Mouse (Mus musculus): ENCODE data around the gene Ptprg.

DNA sequence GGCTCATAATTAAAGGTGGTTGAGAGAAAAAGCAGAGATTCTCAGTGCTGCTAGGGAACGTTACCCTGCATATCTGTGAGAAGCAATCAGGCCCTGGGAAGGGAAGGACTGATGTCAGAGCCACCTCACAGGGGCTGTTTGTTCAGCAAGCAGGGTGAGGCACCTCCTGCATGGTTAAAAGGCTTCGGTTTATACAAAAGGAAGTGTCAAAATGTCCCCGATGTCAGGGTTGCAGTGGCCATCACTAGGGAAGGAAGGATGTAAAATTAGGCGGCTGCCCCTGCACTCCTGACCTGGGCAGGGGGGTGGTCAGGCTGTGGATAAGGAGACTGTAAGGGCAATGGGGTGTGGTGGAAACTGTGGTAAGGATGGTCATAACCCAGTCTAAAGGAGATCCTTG, 583.2 kb downstream of the Ptprg start:
- TF ChIP-seq CTCF (IDR thresholded peaks at IDR 0.05; ENCODE audit: extremely low read depth, insufficient read length, insufficient replicate concordance, low read depth, low read length) (no peak), POLR2A (IDR thresholded peaks at IDR 0.05; ENCODE audit: low read depth, low read length) (no peak)

Data from small intestine, adult 2 months (tissue).